Mouse (Mus musculus) heart, embryonic 14.5 days (tissue): Measurements from ENCODE around the gene Lpar3. TPM values are rescaled to one million over a fixed set of nuclear protein-coding genes. Genes with fewer than 3 reads are reported as not detected.

ENCODE experiments used
- ATAC-seq: fragments of 200-750 bp; cut with Nextera tagmentation; 2 replicates; pipeline ENCODE4 v1.8.0; 2017; ENCODE audit warnings: low read depth, moderate TSS enrichment; ENCODE audit not compliant: insufficient number of reproducible peaks, insufficient read depth, low FRiP score
- H3K27ac ChIP-seq, 2 experiments: fragments of 200-500 bp in 1 of 2; fragments of 300-500 bp in 1 of 2; sonication (generic) in 1 of 2; replicated peaks in 1 of 2; 2 replicates each; pipeline ENCODE4 v1.5.1; 2012 to 2014; ENCODE audit warnings: low read depth in 2 of 2, low read length in 2 of 2, control low read depth in 1 of 2, mild to moderate bottlenecking in 1 of 2, mixed read lengths in 1 of 2; ENCODE audit not compliant: control insufficient read depth in 1 of 2, insufficient read depth in 1 of 2
- H3K27me3 ChIP-seq: fragments of 300-500 bp; sonication (generic); 2 replicates; pipeline ENCODE4 v1.6.1; 2014; ENCODE audit warnings: mild to moderate bottlenecking, low read length, control low read depth; ENCODE audit not compliant: control insufficient read depth, insufficient read depth
- H3K36me3 ChIP-seq: fragments of 300-500 bp; sonication (generic); 2 replicates; pipeline ENCODE4 v1.6.1; 2014; ENCODE audit warnings: mild to moderate bottlenecking, control low read depth, low read length, mixed read lengths; ENCODE audit not compliant: control insufficient read depth, insufficient read depth
- H3K4me1 ChIP-seq, 2 experiments: fragments of 200-500 bp in 1 of 2; fragments of 300-500 bp in 1 of 2; sonication (generic) in 1 of 2; 2 replicates each; pipeline ENCODE4 v1.6.1; 2012 to 2014; ENCODE audit warnings: low read length in 2 of 2, control low read depth in 1 of 2, mixed read lengths in 1 of 2; ENCODE audit not compliant: control insufficient read depth in 2 of 2, insufficient read depth in 2 of 2
- H3K4me2 ChIP-seq: fragments of 300-500 bp; sonication (generic); 2 replicates; pipeline ENCODE4 v1.6.1; 2014; ENCODE audit warnings: mild to moderate bottlenecking, low read length
- H3K4me3 ChIP-seq, 2 experiments: fragments of 200-500 bp in 1 of 2; fragments of 300-500 bp in 1 of 2; sonication (generic) in 1 of 2; 2 replicates each; pipeline ENCODE4 v1.5.1; 2012 to 2014; ENCODE audit warnings: low read length in 2 of 2, mild to moderate bottlenecking in 2 of 2, control low read depth in 1 of 2, low read depth in 1 of 2, moderate library complexity in 1 of 2; ENCODE audit not compliant: control insufficient read depth in 1 of 2, insufficient read depth in 1 of 2
- H3K9ac ChIP-seq: fragments of 300-500 bp; sonication (generic); 2 replicates; pipeline ENCODE4 v1.6.1; 2014; ENCODE audit warnings: mild to moderate bottlenecking, low read length
- H3K9me3 ChIP-seq: fragments of 300-500 bp; sonication (generic); 2 replicates; pipeline ENCODE4 v1.6.1; 2016; ENCODE audit warnings: low read length, control low read depth; ENCODE audit not compliant: control insufficient read depth
- WGBS: fragments of 180-500 bp; shearing (Covaris S2); extraction: QIAGEN DNeasy Blood & Tissue Kit; methylation state at CpG from one replicate; pipeline ENCODE4 v1.1.7; 2014; 5-methylcytosine and 5-hydroxymethylcytosine counted together
- polyA plus RNA-seq: library from polyadenylated mRNA; unstranded; fragments of >200 nt; fragmentation: Nextera tagmentation; extraction: Ambion mirVana; gene quantifications from 2 replicates; pipeline ENCODE4 v1.2.1, GENCODE M21; 2014

Lpar3 gene
- polyA plus RNA-seq, 1 experiment from 2014 or later, result 46.3 TPM

DNA sequence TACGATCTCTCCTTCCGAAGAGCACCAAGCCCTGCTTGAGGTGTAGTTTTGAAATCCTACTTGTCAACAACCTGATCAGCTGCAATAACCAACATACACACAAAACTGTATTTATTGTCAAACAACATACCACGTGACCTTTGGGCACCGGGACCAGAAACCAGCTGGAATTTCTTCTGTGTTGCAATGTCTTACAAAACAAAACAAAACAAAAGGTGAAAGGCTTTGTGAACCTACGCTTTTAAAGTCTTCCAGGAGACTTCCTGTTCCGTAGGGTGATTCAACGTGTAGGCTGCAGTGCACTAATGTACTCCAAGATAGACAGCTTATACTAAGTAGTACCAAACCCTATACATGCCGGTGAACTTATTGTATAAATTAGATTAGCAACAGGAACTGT, 25.8 kb downstream of the Lpar3 start:
- Histone ChIP-seq H3K4me1 (peaks cover 2 to 12% of the 10 kb centered on the region in 2 experiments; a peak in 2 of 4 replicates), H3K27ac (no peak overlapping the region), H3K36me3 (peaks cover 37% of the 10 kb centered on the region; the same call in 1 of the 2 replicates), H3K4me3 (no peak overlapping the region), H3K9me3 (no peaks in the 10 kb centered on the region), H3K4me2 (no peak overlapping the region), H3K27me3 (no peaks in the 10 kb centered on the region), H3K9ac (no peak overlapping the region)
- 80% methylated on average over 8 of the region's 8 CpGs for WGBS
- ATAC-seq, result no peak

- Histone ChIP-seq H3K36me3 (peaks cover 36% of the 10 kb centered on the region; the same call in 1 of the 2 replicates), H3K4me3 (no peak overlapping the region), H3K27me3 (no peaks in the 10 kb centered on the region), H3K9me3 (no peaks in the 10 kb centered on the region), H3K4me1 (peaks cover 2 to 12% of the 10 kb centered on the region in 2 experiments; a peak in 2 of 4 replicates), H3K4me2 (no peak overlapping the region), H3K9ac (no peak overlapping the region), H3K27ac (no peak overlapping the region)
- WGBS, result 57% methylated on average over 2 of the region's 2 CpGs
- ATAC-seq, result no peak
Measured at GRCm38 (mm10) chr3:146246992-146247391, 26.2 kb downstream of the Lpar3 start.

- Histone ChIP-seq H3K36me3 (peaks cover 24% of the 10 kb centered on the region; the same call in 1 of the 2 replicates), H3K27ac (no peak overlapping the region), H3K27me3 (no peaks in the 10 kb centered on the region), H3K9ac (no peak overlapping the region), H3K4me2 (no peak overlapping the region), H3K9me3 (no peaks in the 10 kb centered on the region), H3K4me1 (peaks cover 15 to 21% of the 10 kb centered on the region in 2 experiments), H3K4me3 (no peak overlapping the region)
- WGBS, result 63% methylated on average over 8 of the region's 8 CpGs
- ATAC-seq, result no peak
Measured at GRCm38 (mm10) chr3:146249895-146250294, 29.1 kb downstream of the Lpar3 start.

DNA sequence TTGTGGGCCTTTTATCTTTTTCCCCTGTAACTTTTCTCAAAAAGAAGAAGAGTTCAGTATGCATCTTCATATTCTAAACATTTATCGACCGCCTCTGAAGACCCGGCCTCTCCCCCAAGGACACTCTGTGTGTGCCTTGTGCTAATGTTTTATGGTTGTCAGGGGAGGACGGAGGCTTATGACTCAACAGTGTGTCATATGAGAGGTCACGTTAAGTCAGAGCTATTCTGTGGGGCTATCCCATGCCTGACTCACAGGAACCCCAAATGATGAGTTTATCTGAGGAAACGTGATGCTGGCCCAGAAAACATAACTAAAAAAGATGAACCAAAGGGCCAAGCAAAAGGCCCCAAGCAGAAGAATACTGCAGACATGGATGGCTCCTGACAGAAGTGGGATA, 31.0 kb downstream of the Lpar3 start:
- no peak for ATAC-seq
- Histone ChIP-seq H3K4me3 (no peak overlapping the region), H3K27ac (no peak overlapping the region), H3K27me3 (no peaks in the 10 kb centered on the region), H3K9ac (no peak overlapping the region), H3K9me3 (no peaks in the 10 kb centered on the region), H3K4me2 (no peak overlapping the region), H3K36me3 (peaks cover 17% of the 10 kb centered on the region; the same call in 1 of the 2 replicates), H3K4me1 (peaks cover 14 to 25% of the 10 kb centered on the region in 2 experiments)
- 82% methylated on average over 6 of the region's 6 CpGs for WGBS

- WGBS, result 13% methylated on average over 3 of the region's 3 CpGs
- no peak; the same call in 1 of the 2 replicates for ATAC-seq
- H3K4me3 ChIP-seq, result no peak overlapping the region
- H3K27me3 ChIP-seq, result no peaks in the 10 kb centered on the region
- H3K4me1 ChIP-seq, result peaks cover 20 to 37% of the 10 kb centered on the region in 2 experiments
- peaks cover 11% of the 10 kb centered on the region; the same call in 1 of the 2 replicates for H3K36me3 ChIP-seq
- no peaks in the 10 kb centered on the region for H3K9me3 ChIP-seq
- no peak overlapping the region for H3K4me2 ChIP-seq
- no peak overlapping the region for H3K27ac ChIP-seq
- H3K9ac ChIP-seq, result no peak overlapping the region
Measured at GRCm38 (mm10) chr3:146253736-146254320, 33.1 kb downstream of the Lpar3 start.

- no peak overlapping the region for H3K4me2 ChIP-seq
- no peak overlapping the region for H3K4me3 ChIP-seq
- H3K4me1 ChIP-seq, result peaks cover 22 to 34% of the 10 kb centered on the region in 2 experiments
- H3K9ac ChIP-seq, result no peak overlapping the region
- no peaks in the 10 kb centered on the region for H3K27me3 ChIP-seq
- 87% methylated on average over 5 of the region's 5 CpGs for WGBS
- no peaks in the 10 kb centered on the region for H3K36me3 ChIP-seq
- H3K9me3 ChIP-seq, result no peaks in the 10 kb centered on the region
- ATAC-seq, result no peak
- H3K27ac ChIP-seq, result no peak overlapping the region
Measured at GRCm38 (mm10) chr3:146255123-146255522, 34.4 kb downstream of the Lpar3 start.

DNA sequence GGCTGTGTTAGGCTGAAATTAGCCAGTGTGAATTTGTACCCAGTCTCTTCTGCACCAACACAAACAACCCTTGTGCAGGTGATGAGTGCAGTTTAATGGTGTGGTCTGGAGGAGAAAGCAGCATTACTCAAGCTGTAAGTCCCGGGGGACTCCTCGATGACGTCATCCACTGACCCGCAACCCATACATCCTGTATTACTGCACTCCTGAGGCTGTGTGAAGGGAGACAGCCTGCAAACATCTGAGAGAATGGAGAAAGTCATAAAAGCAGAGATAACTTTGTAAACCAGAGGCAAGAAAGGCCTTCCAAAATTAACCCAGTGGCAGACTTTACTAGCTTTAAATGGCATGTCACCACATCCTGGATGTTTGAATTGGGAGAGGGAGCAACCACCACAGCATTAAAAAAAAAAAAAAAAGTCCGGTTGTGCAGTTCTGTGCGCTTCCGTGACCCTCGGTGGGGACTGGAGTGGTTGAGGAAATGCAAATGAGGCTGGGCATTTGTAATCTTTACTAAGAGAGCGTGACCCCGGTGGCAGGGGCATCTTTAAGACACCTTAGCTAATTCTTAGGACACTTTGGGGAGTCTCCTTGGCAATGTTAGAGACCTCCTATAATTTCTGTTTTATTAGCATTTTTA, 36.8 kb downstream of the Lpar3 start:
- Histone ChIP-seq H3K27ac (no peak overlapping the region), H3K36me3 (no peaks in the 10 kb centered on the region), H3K4me3 (no peak overlapping the region), H3K9me3 (no peaks in the 10 kb centered on the region), H3K4me1 (peaks cover 37 to 58% of the 10 kb centered on the region in 2 experiments), H3K9ac (no peak overlapping the region), H3K4me2 (no peak overlapping the region), H3K27me3 (no peaks in the 10 kb centered on the region)
- no peak for ATAC-seq
- WGBS, result 46% methylated on average over 10 of the region's 10 CpGs
